Mouse (Mus musculus) ovary, postnatal 10 days (tissue): ENCODE results near the gene Acot1.

Experiments used
- DNase-seq: peaks from one replicate; pipeline ENCODE4 v3.0.0; 2022; ENCODE audit warnings: low spot score

The Acot1 gene

GRCm38 (mm10) chr12:84063833-84064232 lies 54.5 kb downstream of the Acot1 start:
- no peak for DNase-seq

- DNase-seq, result no peak
Observed at GRCm38 (mm10) chr12:84064621-84065020, 55.3 kb downstream of the Acot1 start.

- no peak for DNase-seq
Observed at GRCm38 (mm10) chr12:84067752-84068151, 58.5 kb downstream of the Acot1 start.
